Mouse (Mus musculus) small intestine, adult 2 months (tissue): ENCODE measurements at regions not wholly inside any gene's neighbourhood (a gene's known extent, or its start where the extent isn't known, plus 50 kb on each side); places are given as distances from the start of the nearest gene placed in this dataset.

Experiments used
- H3K27ac ChIP-seq: fragments of 200-500 bp; 2 replicates; pipeline ENCODE4 v1.5.1; 2012; ENCODE audit warnings: low read depth, low read length, control low read depth, inconsistent platforms; ENCODE audit not compliant: insufficient read depth
- H3K27me3 ChIP-seq: fragments of 200-500 bp; 2 replicates; pipeline ENCODE4 v1.6.1; 2012; ENCODE audit warnings: mild to moderate bottlenecking, moderate library complexity, low read length, inconsistent platforms; ENCODE audit not compliant: control insufficient read depth, insufficient read depth
- H3K36me3 ChIP-seq: fragments of 200-500 bp; 2 replicates; pipeline ENCODE4 v1.6.1; 2012; ENCODE audit warnings: mild to moderate bottlenecking, low read length, control low read depth, inconsistent platforms; ENCODE audit not compliant: control insufficient read depth, insufficient read depth
- H3K4me1 ChIP-seq: fragments of 200-500 bp; 2 replicates; pipeline ENCODE4 v1.6.1; 2012; ENCODE audit warnings: low read length, inconsistent platforms, mixed read lengths; ENCODE audit not compliant: control insufficient read depth, insufficient read depth, insufficient read length
- H3K4me3 ChIP-seq: fragments of 200-500 bp; 2 replicates; pipeline ENCODE4 v1.5.1; 2012; ENCODE audit warnings: low read depth, mild to moderate bottlenecking, control low read depth, inconsistent platforms, low read length, moderate library complexity
- CTCF ChIP-seq: fragments of 200-500 bp; IDR thresholded peaks from 2 replicates; pipeline ENCODE4 v1.5.1; 2012; ENCODE audit warnings: low read depth, mild to moderate bottlenecking, control low read depth, inconsistent platforms, low read length, moderate library complexity, mixed read lengths; ENCODE audit not compliant: insufficient replicate concordance, insufficient read length; ENCODE audit errors: extremely low read depth
- POLR2A ChIP-seq: fragments of 200-500 bp; IDR thresholded peaks from 2 replicates; pipeline ENCODE4 v1.6.1; 2012; ENCODE audit warnings: low read depth, mild to moderate bottlenecking, control low read depth, inconsistent platforms, low read length, moderate library complexity
- WGBS: fragments of 180-500 bp; shearing (Covaris S2); methylation state at CpG from one replicate; pipeline ENCODE4 v1.1.7; 2018; 5-methylcytosine and 5-hydroxymethylcytosine counted together

DNA sequence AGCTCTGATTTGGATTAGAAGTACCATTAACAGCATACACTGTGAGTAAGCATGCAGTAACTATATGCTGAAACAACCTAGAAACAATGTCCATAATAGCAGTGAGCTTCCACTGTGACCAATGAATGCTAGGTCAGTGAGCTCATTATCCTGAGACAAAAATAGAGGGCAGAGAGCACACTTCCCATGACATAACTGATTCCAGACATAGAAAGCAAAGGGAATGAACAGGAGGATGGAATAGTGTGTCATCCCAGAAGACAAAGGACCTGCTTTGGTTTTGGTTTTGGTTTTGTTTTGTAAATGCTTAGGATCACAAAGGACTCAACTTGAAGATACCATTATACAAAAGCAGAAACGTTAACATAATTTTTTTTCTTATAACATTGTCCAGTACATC lies 150.8 kb upstream of the Nr3c2 start:
- WGBS = 41% methylated on average over 1 of the region's 1 CpGs

GRCm38 (mm10) chr8:76750286-76750685 lies 149.0 kb upstream of the Nr3c2 start:
- no peak for TF ChIP-seq CTCF
- no peak for TF ChIP-seq POLR2A
- no peaks in the 10 kb centered on the region for H3K36me3 ChIP-seq
- WGBS = 24% methylated on average over 4 of the region's 4 CpGs

More for the DNA sequence above, 150.8 kb upstream of the Nr3c2 start:
- Histone ChIP-seq H3K4me1 (peaks cover 4% of the 10 kb centered on the region), H3K4me3 (no peak overlapping the region), H3K27me3 (no peaks in the 10 kb centered on the region), H3K27ac (no peak overlapping the region), H3K36me3 (no peaks in the 10 kb centered on the region)
- TF ChIP-seq CTCF (no peak), POLR2A (no peak)

GRCm38 (mm10) chr8:76754166-76754565 lies 145.1 kb upstream of the Nr3c2 start:
- TF ChIP-seq POLR2A (no peak), CTCF (no peak)
- H3K4me1 ChIP-seq = peaks cover 4% of the 10 kb centered on the region
- no peaks in the 10 kb centered on the region for H3K27me3 ChIP-seq
- 53% methylated on average over 3 of the region's 3 CpGs for WGBS
- no peaks in the 10 kb centered on the region for H3K36me3 ChIP-seq
- H3K4me3 ChIP-seq = no peak overlapping the region
- H3K27ac ChIP-seq = no peak overlapping the region

More at GRCm38 (mm10) chr8:76750286-76750685, 149.0 kb upstream of the Nr3c2 start:
- Histone ChIP-seq H3K4me1 (peaks cover 4% of the 10 kb centered on the region), H3K27ac (0 out of 2 replicates have a peak overlapping the region, but pooled peaks have one; percentile 29), H3K4me3 (no peak overlapping the region), H3K27me3 (no peaks in the 10 kb centered on the region)

DNA sequence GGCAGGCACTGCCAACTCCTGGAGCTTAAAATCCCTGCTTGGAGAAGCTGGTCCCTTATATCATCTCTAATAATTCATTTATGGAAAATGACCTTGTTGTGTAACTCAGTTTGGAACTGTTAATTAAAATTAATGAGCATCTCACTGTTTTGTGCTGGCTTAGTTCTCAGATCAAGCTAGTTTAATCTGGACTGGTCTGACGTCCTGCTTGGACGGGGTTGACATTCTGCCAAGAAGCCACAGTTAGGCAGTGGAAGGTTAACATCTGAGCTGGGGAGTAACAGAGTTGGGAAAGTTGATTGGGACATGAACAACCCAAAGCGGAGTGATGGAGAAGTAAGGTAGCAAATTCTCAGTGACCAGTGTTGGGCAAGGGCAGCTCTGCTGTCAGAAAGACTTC lies 135.0 kb upstream of the Nr3c2 start:
- Histone ChIP-seq H3K27ac (no peak overlapping the region), H3K4me3 (no peak overlapping the region), H3K27me3 (no peaks in the 10 kb centered on the region), H3K36me3 (no peaks in the 10 kb centered on the region), H3K4me1 (no peaks in the 10 kb centered on the region)
- TF ChIP-seq CTCF = no peak
- TF ChIP-seq POLR2A = no peak
- 70% methylated on average over 3 of the region's 3 CpGs for WGBS

DNA sequence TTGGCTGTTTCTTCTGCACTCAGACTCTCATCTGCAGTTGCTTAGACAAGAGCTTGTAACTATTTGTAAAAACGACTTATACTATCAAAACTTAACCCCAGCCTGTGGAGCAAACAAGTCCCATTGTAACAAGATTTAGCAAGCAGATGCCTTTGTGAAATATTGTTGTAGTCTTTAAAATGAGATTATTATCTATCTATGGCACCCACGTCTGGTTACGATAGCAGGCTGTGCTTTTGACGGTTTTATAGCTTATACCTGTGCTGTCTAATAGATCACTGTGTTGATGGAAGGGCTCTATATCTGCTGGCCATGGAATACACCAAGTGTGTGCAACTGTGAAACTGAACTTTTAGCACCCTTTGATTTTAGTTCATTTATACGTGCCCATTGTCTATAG lies 130.9 kb upstream of the Nr3c2 start:
- TF ChIP-seq POLR2A (no peak), CTCF (no peak)
- H3K27ac ChIP-seq = no peak overlapping the region
- no peaks in the 10 kb centered on the region for H3K27me3 ChIP-seq
- no peak overlapping the region for H3K4me3 ChIP-seq
- no peaks in the 10 kb centered on the region for H3K36me3 ChIP-seq
- H3K4me1 ChIP-seq = no peaks in the 10 kb centered on the region
- 83% methylated on average over 5 of the region's 5 CpGs for WGBS

- WGBS = 92% methylated on average over 1 of the region's 1 CpGs
- H3K4me1 ChIP-seq = no peaks in the 10 kb centered on the region
- no peaks in the 10 kb centered on the region for H3K36me3 ChIP-seq
- H3K27ac ChIP-seq = no peak overlapping the region
- TF ChIP-seq CTCF (no peak), POLR2A (no peak)
- no peak overlapping the region for H3K4me3 ChIP-seq
- H3K27me3 ChIP-seq = no peaks in the 10 kb centered on the region
These were observed 111.5 kb upstream of the Nr3c2 start for GRCm38 (mm10) chr8:76787744-76788143.

DNA sequence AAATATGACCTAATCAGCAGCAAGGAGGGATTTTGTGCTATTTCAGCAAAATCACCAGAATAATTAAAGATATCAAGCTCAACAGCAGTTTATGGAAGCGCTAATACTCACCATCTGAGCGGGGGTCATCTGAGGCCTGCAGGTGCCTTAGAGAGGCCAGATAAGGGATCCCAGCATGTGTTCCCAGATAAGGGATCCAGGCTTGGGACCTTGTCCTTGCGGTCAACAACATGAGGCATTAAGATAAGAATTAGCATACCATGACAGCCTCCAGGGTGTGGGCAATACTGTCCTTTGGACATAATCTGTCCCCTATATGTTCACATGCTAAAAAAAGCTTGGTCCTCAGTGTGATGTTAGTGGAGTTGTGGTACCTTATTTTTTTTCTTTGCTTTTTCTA lies 105.4 kb upstream of the Nr3c2 start:
- no peak for TF ChIP-seq CTCF
- TF ChIP-seq POLR2A = no peak
- H3K27me3 ChIP-seq = no peaks in the 10 kb centered on the region

More for the DNA sequence above, 105.4 kb upstream of the Nr3c2 start:
- Histone ChIP-seq H3K36me3 (no peaks in the 10 kb centered on the region), H3K27ac (no peak overlapping the region), H3K4me1 (0 out of 2 replicates have a peak, but pooled peaks cover 2% of the 10 kb centered on the region), H3K4me3 (no peak overlapping the region)
- WGBS = 41% methylated on average over 3 of the region's 3 CpGs
